Mouse (Mus musculus) ES-E14 (cell line): ENCODE data around the gene Rad9a. TPM values are rescaled to one million over a fixed set of nuclear protein-coding genes. Genes with fewer than 3 reads are reported as not detected.

Source experiments
- DNase-seq: peaks from one replicate; pipeline ENCODE4 v3.0.0-alpha.2; 2013; ENCODE audit warnings: low read depth, low spot score
- H3K27ac ChIP-seq: 2 replicates; pipeline ENCODE4 v1.5.1; 2012; ENCODE audit warnings: low read depth, mild to moderate bottlenecking, low read length, moderate library complexity, mixed read lengths; ENCODE audit not compliant: poor library complexity, insufficient read depth, severe bottlenecking
- H3K36me3 ChIP-seq: 2 replicates; pipeline ENCODE4 v1.6.1; 2012; ENCODE audit warnings: mild to moderate bottlenecking, low read length, moderate library complexity, mixed read lengths; ENCODE audit not compliant: control insufficient read depth, poor library complexity, insufficient read depth, severe bottlenecking
- H3K4me1 ChIP-seq, 2 experiments: fragments of 150-350 bp in 1 of 2; sonication (generic) in 1 of 2; 2 replicates each; pipeline ENCODE4 v1.6.1; 2012; ENCODE audit warnings: low read length in 2 of 2, mild to moderate bottlenecking in 1 of 2, mixed read lengths in 1 of 2; ENCODE audit not compliant: control insufficient read depth in 2 of 2, insufficient read depth in 2 of 2, poor library complexity in 1 of 2
- H3K4me3 ChIP-seq, 2 experiments: fragments of 150-350 bp in 1 of 2; sonication (generic) in 1 of 2; 2 replicates each; pipeline ENCODE4 v1.5.1; 2012; ENCODE audit warnings: low read length in 2 of 2, low read depth in 1 of 2, mild to moderate bottlenecking in 1 of 2, mixed read lengths in 1 of 2; ENCODE audit not compliant: insufficient read depth in 1 of 2, poor library complexity in 1 of 2, severe bottlenecking in 1 of 2
- H3K9ac ChIP-seq: 2 replicates; pipeline ENCODE4 v1.6.1; 2012; ENCODE audit warnings: low read depth, mild to moderate bottlenecking, low read length, mixed read lengths; ENCODE audit not compliant: poor library complexity, insufficient read depth, severe bottlenecking
- H3K9me3 ChIP-seq: fragments of 150-350 bp; sonication (generic); 2 replicates; pipeline ENCODE4 v1.6.1; 2012; ENCODE audit warnings: low read depth, mild to moderate bottlenecking, low read length; ENCODE audit not compliant: control insufficient read depth, insufficient read depth
- CHD2 ChIP-seq: IDR thresholded peaks from 2 replicates; pipeline ENCODE4 v1.6.1; 2014; ENCODE audit warnings: mild to moderate bottlenecking, low read depth, low read length, inconsistent platforms
- HCFC1 ChIP-seq: IDR thresholded peaks from 2 replicates; pipeline ENCODE4 v1.6.1; 2012; ENCODE audit warnings: low read length, inconsistent platforms, borderline replicate concordance; ENCODE audit not compliant: insufficient read depth
- MAFK ChIP-seq: IDR thresholded peaks from 2 replicates; pipeline ENCODE4 v1.6.1; 2014; ENCODE audit warnings: mild to moderate bottlenecking, low read depth, low read length, inconsistent platforms; ENCODE audit not compliant: insufficient read depth
- ZC3H11A ChIP-seq: IDR thresholded peaks from 2 replicates; pipeline ENCODE4 v1.6.1; 2012; ENCODE audit warnings: low read depth, mild to moderate bottlenecking, inconsistent platforms, low read length, borderline replicate concordance
- ZNF384 ChIP-seq: IDR thresholded peaks from 2 replicates; pipeline ENCODE4 v1.6.1; 2012; ENCODE audit warnings: low read depth, low read length, inconsistent platforms
- in situ Hi-C, 2 experiments: fragments of 600-800 bp; cut with MboI; formaldehyde crosslinking; loops; one replicate each; pipeline ENCODE4 v1.15.1; 2025; ENCODE audit warnings: low sequenced_read_pairs in 2 of 2, inconsistent platforms in 1 of 2; ENCODE audit not compliant: unreplicated experiment in 2 of 2
- total RNA-seq: library from RNA; depleted of rRNA; stranded (reverse); fragments of 300-350 nt; gene quantifications from 2 replicates; pipeline ENCODE4 v1.2.3, GENCODE M21; 2012

The Rad9a gene
- total RNA-seq, 1 experiment: 33.1 TPM

GRCm38 (mm10) chr19:4164100-4164499 lies 37.4 kb downstream of the Rad9a start:
- Histone ChIP-seq H3K27ac (no peak overlapping the region), H3K36me3 (peaks cover 4% of the 10 kb centered on the region; the same call in 1 of the 2 replicates), H3K4me1 (peaks cover 0 to 17% of the 10 kb centered on the region in 2 experiments; a peak in 1 of 4 replicates), H3K9ac (no peak overlapping the region), H3K4me3 (no peak overlapping the region), H3K9me3 (no peaks in the 10 kb centered on the region)
- TF ChIP-seq CHD2: no peak
- TF ChIP-seq ZC3H11A: no peak
- TF ChIP-seq ZNF384: no peak
- no peak for TF ChIP-seq HCFC1
- no peak for TF ChIP-seq MAFK
- no peak for DNase-seq
- in situ Hi-C loops: no loop called here

- peak overlapping the region; percentile 87 to 95 for H3K4me3 ChIP-seq
- no peak overlapping the region for H3K27ac ChIP-seq
- peak overlapping the region; percentile 69 for H3K9ac ChIP-seq
- TF ChIP-seq HCFC1 (no peak), MAFK (no peak), ZNF384 (no peak), ZC3H11A (no peak), CHD2 (no peak)
- H3K36me3 ChIP-seq: peaks cover 9% of the 10 kb centered on the region
- in situ Hi-C loops: no loop called here
- no peak for DNase-seq
- H3K9me3 ChIP-seq: no peaks in the 10 kb centered on the region
- H3K4me1 ChIP-seq: peaks cover 0 to 17% of the 10 kb centered on the region in 2 experiments; a peak in 1 of 4 replicates
These were observed 37.9 kb downstream of the Rad9a start for GRCm38 (mm10) chr19:4163543-4163887.

- Histone ChIP-seq H3K4me1 (peaks cover 0 to 17% of the 10 kb centered on the region in 2 experiments; a peak in 1 of 4 replicates), H3K9me3 (no peaks in the 10 kb centered on the region), H3K9ac (peak within 1 kb of the TSS; percentile 89), H3K4me3 (peak within 1 kb of the TSS; percentile 87 to 95), H3K27ac (no peak within 1 kb of the TSS), H3K36me3 (peaks cover 14% of the 10 kb centered on the region)
- DNase-seq: peak; percentile 93
- TF ChIP-seq HCFC1: peak; percentile 98
- TF ChIP-seq ZC3H11A: 0 out of 2 replicates have a peak, but pooled peaks have one; percentile 29
- no peak for TF ChIP-seq MAFK
- no peak for TF ChIP-seq ZNF384
- no peak for TF ChIP-seq CHD2
- in situ Hi-C loops: no loop called here
These were observed 38.6 kb downstream of the Rad9a start, which contains the start of gene Rps6kb2 for GRCm38 (mm10) chr19:4162646-4163542. Gene Rps6kb2, minus strand, starts transcription at chr19:4163354.

- Histone ChIP-seq H3K4me1 (peaks cover 0 to 25% of the 10 kb centered on the region in 2 experiments; a peak in 2 of 4 replicates), H3K27ac (no peak overlapping the region), H3K9ac (no peak overlapping the region), H3K4me3 (no peak overlapping the region), H3K9me3 (no peaks in the 10 kb centered on the region), H3K36me3 (peaks cover 17% of the 10 kb centered on the region)
- no peak for TF ChIP-seq HCFC1
- no peak for TF ChIP-seq ZNF384
- no peak for TF ChIP-seq ZC3H11A
- DNase-seq: no peak
- in situ Hi-C loops: no loop called here
These were observed 42.4 kb downstream of the Rad9a start for GRCm38 (mm10) chr19:4159049-4159448.
